Mouse (Mus musculus) cerebellum, postnatal 14 days (tissue): Measurements from ENCODE around the gene Gng2.
"Not testable (repeated sequence)": the region's sequence is repeated elsewhere in the genome, so short reads cannot be mapped to it uniquely, and the experiment has no call there.

ENCODE experiments used
- DNase-seq, 2 experiments: peaks; one replicate each; pipeline ENCODE4 v3.0.0; 2021; ENCODE audit warnings: mixed read lengths in 2 of 2

The Gng2 gene

DNA sequence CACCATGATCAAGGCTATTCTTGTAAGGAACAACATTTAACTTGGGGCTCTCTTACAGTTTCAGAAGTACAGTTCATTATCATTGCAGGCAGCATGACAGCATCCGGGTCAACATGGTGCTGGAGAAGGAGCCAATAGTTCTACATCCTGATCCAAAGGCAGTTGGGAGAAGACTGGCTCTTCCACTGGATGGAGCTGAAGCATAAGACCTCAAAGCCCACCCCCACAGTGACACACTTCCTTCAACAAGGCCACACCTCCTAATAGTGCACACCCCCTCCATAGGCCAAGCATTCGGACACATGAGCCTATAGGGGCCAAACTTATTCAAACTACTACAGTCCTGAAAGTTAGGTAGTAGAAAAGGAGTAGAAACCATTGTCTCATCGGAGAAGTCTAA, 42.3 kb downstream of the Gng2 start:
- DNase-seq: no peak

DNA sequence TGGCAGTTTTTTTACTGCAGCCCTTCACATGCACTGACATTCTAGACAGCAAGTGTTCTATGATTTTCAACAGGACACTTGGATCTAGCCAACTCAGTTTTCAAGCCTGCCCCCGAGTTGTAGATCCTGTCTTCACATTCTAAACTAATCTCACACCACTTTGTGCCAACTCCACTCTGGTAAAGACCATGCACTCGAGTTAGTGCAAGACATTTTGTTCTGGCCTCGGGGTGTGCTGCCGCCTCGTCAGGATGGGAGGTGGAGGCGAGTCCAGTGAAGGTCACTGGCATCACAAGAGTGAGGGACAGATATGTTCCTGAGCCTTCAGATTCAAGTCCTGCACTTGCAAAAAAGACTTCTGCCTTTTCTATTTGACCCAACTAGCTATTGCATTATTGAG, 44.1 kb downstream of the Gng2 start:
- DNase-seq: no peak

DNA sequence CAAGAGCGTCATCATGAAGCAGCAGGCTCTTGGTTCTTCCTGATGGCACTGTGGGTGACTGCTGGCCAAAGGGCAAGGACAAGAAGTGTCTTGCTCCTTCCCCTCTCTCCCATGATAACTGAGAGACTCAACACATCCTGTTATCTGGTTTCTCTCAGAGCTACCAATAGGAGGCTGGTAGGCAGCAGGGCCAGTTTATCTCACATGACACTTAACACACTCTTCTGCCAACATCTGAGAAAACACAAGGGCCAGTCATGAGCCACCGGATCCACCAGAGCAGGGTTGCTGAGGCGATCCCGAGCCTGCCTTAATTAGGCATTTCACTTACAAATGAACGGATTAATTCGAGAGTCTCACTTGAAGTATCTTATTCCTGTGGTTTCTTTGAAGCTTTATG, 49.5 kb downstream of the Gng2 start:
- DNase-seq: no peak

DNA sequence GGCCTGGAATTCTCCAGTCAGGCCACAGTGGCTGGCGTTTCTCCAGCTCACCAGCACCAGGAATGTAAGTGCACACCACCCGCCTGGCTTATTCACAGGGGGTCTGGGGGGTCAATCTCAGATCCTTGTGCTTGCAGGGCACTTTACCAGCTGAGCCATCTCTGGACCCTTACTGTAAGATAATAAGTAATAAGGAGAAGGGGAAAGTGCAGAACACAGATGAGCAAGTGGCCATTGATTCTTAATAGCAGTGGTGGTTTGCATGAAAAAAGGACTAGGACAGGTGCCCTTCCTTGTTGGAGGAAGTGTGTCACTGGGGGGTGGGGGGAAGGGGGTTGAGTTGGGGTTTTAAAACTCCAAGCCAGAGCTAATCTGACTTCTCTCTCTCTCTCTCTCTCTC, 50.3 kb downstream of the Gng2 start:
- no peak for DNase-seq

DNA sequence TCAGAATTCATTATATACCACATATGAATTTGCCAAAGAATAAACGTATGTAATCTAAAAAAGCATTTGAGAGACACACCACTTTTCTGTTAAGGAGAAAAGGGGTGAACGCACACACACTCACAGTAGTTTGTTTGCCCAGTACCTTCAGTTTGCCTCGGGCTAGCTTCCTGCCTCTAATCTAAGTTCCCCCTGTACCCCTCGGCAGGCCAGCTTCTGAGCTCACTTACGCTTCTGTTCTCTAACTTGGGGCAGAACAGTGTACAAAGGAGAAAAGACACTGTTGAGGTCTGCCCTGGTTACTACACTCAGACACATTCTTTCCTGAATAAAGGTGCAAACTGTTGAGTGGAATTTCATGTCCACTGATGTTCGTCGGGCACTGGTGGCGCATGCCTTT, 51.1 kb downstream of the Gng2 start:
- no peak for DNase-seq

- DNase-seq: no peak
These were observed 52.3 kb downstream of the Gng2 start for GRCm38 (mm10) chr14:19925157-19925556.

DNA sequence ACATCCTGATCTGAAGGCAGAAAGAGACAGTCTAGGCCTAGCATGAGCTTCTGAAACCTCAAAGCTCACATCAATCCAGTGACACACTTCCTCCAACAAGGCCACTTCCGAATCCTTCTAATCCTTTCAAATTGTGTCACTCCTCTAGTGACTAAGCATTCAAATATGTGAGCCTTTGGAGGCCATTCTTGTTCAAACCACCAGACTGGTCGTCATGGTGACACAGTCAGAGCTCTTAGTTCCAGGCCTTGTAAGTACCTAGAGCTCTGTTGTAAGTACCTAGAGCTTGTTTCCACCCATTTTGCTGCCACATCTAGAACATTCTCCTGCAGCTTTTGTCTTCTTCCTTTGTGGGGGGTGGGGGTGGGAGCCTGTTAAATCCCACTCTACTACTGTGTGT, 53.3 kb downstream of the Gng2 start:
- DNase-seq: no peak

DNA sequence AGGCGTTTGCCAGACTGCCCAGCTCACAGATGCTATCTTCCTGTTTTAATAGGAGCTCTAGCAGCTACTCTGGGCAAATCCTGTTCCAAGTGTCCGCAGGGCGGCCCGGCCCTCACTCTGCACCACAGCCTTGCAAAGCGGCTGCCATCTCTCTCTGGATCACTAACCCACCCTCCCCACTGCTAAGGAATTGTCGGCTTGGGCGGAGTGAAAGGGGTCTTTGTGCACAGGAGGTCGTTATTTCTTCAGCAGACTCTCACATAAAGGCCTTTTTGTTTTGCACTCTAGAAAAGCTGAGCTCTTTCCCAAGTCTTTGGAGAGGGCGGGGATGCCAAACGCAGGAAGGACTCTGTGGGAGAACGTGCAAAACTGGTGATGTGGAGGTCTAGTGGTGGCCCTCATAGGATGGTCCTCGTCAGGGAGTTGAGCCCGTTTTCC, 57.2 kb downstream of the Gng2 start:
- DNase-seq: no peak

DNA sequence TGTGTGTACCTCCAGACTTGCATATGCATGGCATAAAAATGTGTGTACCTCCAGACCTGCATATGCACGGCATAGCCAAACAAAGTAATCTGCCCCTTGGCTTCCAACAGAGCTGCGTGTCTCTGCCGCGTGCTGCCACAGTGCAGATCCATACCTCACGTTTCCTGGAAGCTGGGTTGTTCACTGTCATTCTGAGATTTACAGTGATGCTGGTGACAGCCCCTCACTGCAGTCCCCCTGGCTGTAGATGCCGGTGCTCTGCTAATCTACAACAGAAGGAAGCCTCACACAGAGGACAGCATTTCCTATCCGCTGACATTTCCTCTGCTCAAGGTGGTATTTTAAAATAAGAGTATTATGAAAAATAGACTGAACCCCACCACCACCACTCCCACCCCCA, 57.6 kb downstream of the Gng2 start:
- DNase-seq: no peak

DNA sequence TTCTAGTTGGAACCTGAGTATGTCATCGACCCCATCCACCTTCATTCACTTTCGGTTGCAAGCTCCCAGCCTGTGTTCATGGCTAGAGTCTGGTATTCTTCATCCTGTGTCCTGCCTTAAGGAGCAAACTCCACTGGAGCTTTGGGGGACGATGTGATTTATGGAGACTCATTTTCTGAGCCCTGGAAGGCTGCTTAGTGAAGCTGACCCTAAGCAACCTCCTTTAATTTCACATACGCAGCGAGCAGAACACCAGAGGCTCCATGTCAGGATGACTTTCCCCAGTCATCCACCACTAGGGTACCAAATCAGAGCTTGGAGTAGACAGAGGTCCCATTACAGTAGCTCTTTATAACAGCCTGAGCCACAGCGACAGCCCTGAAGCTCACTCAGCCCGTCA, 59.9 kb downstream of the Gng2 start:
- no peak for DNase-seq

- DNase-seq: no peak
These were observed 61.1 kb downstream of the Gng2 start for GRCm38 (mm10) chr14:19916315-19916714.

GRCm38 (mm10) chr14:19912891-19913290, 64.5 kb downstream of the Gng2 start:
- DNase-seq: no peak

DNA sequence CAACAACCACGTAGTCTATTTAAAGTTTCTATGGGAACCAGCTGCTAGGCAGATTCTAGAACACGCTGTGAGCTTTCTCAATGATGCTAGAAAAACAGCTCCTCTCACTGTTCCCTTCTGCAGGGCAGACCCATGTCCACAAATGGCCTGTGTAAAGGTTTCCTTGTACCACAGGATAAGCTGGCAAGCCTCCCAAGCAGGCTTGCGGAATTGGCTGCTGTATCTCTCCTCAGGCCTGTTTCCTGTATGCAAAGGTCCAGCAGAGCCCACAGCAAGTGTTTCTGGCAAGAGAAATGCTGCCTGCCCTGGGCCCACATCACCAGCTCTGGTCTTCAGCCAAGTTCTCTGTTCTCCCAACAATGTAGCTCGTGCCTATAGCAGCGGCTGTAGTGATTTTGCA, 71.8 kb downstream of the Gng2 start:
- DNase-seq: peak; percentile 91 to 94

- peak in 1 of 2 experiments; percentile 42 for DNase-seq
These were observed 72.6 kb downstream of the Gng2 start for GRCm38 (mm10) chr14:19904821-19905220.

DNA sequence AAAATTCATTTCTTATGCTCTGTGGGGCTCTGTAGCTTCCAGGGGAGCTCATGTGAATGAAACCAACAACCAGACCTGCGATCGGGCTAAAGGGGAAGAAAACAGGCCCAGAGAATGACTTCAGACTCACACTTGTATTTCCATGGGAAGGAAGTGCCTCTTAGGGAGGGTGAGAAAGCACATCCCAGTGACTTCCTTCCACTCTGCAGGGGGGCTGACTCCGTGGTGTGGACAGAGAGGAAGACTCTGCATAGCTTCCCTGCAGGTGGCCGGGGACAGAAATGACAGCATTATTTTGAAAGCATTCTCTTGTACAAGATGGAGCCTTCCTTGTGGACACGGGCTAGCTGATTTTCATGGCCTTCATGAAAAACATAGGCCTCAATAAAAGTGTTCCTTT, 73.4 kb downstream of the Gng2 start:
- DNase-seq: peak; percentile 38 to 46

DNA sequence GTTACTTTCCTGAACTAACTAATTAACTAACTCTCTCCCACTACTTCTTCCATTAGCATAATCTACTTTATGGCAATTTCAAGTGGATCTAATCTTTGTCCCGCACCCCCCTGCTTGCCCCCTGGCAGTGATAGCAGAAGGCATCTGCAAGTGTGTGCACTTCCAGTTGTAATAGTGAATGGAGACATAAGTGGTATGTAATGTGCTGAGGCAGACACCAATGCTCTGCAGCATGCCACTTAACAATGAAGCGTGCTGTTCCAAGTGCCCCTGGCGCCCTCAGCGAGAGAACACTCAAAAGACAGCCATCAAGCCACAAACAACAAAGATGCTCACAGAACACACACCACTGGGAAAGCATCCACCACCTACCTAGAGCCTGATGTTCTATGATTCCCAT, 76.9 kb downstream of the Gng2 start:
- no peak for DNase-seq

DNA sequence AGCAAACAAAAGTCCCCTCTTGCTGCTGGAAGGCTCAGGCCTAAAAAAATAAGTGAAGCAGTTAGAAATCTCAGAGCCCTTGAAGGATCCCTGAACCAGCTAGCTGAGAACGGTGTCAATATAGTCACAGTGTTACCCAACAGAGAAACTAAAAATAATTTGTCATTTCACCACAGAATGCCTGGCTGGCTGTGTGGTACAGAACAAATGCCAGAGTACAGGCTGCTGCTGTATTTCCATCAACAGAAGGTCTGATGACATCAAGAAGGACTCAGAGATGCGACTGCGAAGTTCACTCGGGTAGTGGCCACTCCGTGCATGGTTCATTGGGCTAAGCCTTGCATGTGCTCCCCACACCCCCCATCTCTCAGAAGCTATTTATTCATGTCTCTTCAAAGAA, 89.9 kb downstream of the Gng2 start:
- DNase-seq: no peak

DNA sequence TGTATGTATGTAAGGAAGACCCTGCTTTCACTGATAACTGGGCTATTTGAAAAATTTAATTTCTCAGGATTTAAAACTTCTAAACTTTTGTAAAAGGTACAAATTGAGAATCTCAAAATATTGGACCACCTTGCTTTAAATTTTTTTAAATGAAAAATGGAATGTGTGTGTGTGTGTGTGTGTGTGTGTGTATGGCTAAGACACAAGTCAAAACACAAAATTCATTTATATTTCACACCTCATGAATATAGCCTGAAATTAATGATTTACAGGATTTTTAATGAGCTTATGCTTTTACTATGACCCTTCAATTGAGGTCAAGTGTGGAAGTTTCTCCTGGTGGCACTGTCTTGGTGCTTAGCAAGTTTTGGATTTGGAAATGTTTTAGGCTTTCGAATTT, 93.0 kb downstream of the Gng2 start:
- not testable (repeated sequence) for DNase-seq

DNA sequence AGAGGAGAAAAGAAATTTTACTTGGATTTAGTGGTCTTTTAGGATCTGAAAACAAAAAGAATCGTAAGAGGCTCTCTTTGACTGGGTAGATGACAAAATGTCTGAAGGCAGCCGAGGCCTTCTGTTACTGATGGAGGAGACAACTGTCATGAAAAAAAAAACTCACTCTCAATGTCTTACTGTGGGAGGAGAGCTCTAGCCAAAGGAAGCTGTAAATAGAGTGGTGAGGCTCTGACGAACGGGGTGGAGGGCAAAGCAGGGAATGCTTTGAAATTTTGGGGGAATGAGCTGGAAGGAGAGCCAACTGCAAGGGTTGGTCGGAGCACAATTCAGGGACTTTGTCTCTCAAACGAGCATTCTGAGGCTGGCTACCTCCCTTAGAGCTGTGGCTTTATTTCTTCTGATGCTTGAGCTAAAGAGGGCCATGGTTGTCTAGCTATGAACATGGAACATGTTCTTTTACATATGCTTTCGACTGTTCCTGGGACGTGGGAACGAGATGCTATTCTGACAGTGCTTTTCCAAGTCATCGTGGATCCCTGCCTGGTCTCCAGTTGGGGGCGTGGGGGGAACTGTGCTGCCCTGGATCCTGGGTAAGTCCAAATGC, 103.1 kb downstream of the Gng2 start:
- DNase-seq: no peak

DNA sequence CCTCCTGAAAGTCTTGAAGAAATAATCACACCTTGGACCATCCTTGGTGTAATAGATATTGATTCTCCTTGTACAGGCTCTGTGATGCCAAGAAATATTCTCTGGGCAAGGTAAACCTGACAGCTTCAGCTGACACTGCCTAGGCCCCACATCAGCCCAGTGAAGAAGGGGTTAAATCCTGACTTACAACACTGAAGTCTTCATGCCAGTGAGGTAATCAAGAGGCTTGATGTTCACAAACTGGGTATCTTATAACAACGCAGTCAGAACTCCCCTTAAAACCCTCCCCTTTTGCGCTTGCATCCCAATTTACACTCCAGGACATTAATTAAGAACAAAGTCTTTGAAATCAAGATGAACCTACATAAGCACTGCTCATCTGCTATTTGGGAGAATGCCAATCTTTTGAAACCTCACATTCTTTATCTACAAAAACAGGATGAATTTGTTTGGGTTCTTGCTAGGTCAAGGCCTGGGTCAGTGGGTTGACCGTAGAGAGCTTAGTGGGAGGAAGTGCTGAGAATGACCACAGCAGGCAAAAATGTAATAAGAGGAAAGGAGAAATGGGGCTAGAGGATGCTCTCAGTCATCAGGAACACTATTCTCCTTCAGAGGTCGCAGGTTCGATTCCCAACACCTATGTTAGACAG, 110.0 kb downstream of the Gng2 start:
- no peak for DNase-seq

DNA sequence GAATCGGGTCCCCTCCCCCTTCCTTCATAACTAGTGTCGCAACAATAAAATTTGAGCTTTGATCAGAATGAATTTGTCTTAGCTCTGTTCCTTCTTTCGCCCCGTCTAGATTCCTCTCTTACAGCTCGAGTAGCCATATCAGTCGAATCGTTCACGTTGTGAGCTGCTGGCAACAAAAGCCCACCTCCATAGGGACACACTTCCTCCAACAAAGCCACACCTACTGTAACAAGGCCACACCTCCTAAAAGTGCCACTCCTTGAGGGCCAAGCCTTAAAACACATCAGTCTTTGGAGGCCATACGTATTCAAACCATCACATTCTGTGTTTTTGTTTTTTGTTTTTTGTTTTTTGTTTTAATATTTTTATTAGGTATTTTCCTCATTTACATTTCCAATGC, 112.3 kb downstream of the Gng2 start:
- not testable (repeated sequence) for DNase-seq

- DNase-seq: peak in 1 of 2 experiments; percentile 27
These were observed 115.9 kb downstream of the Gng2 start for GRCm38 (mm10) chr14:19861311-19862080.

DNA sequence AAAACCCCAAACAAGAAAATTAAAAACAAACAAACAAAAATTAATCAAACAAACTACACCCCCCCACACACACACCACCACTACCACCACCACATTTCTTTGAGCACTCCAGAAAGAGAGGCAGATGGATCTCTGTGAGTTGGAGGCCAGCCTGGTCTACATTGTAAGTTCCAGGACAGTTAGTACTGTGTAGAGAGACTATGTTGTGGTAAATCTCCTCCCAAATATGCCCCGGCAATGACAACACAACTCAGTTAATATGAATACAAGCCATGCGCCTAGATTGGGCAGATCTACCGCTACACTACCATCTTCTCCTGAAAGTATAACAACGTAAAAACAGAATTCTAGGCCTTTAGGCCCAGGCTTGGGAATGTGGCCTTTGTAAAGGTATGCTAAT, 117.1 kb downstream of the Gng2 start:
- DNase-seq: no peak
